Mouse (Mus musculus) urinary bladder, postnatal 36 days (tissue): Measurements from ENCODE around the gene Nif3l1.

Experiments used
- DNase-seq, 2 experiments: peaks; one replicate each; pipeline ENCODE4 v3.0.0; 2022; ENCODE audit warnings: low spot score in 2 of 2, mixed read lengths in 1 of 2

The Nif3l1 gene

DNA sequence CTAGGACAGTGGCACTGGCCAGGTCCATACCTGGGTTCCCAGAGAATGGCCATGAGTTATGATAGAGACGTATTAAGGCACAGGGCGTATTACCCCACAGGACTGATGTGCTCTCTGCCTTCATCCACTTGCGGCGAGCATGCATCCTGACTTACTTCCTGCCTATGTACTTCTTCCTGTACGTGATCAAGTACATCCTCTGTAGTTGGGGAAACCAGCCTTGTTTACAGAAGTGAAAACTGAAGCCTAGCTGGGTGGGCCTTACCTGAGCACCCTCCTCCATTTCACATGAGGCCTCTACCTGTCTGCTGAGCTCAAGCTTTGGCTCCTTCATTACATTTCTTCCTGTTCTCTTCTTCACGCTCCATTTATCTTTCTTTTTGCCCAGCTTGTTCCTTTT, 9.4 kb downstream of the Nif3l1 start:
- no peak for DNase-seq

DNA sequence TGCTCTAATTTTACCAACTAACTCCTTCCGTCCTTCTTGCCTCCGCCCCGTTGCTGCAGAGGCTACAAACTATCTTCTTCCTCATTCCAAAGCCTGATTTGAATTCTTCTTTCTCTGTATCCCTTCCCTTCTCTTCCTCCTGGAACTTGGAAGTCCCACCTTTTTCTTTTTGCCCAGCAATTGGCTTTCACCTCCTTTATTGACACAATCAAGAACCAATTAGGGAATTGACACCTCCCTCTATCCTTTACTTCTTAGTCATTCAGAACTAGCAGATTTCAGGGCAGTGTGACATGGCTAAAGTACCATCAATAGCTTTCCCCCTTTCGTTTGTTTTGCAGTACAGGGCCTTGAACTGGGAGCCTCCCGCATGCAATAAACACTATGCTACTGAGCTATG, 13.2 kb downstream of the Nif3l1 start:
- no peak for DNase-seq

DNA sequence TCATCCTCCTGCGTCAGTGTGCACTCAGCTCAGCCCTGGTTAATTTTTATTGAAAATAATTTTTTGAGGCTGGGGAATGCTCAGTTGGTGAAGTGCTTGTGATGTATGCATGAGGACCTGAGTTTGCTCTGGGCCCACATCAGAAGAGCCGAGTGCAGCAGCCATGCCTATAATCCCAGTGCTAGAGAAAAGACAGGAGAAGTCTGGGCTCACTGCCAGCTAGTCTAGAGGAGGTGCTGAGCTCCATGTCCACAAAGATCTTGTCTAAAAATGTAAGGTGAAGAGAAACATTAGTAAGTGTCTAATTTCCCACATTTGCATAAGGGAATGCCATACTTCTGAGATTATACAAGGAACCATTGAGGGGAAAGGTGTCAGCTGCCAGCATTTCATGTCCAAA, 13.9 kb downstream of the Nif3l1 start:
- DNase-seq: no peak

DNA sequence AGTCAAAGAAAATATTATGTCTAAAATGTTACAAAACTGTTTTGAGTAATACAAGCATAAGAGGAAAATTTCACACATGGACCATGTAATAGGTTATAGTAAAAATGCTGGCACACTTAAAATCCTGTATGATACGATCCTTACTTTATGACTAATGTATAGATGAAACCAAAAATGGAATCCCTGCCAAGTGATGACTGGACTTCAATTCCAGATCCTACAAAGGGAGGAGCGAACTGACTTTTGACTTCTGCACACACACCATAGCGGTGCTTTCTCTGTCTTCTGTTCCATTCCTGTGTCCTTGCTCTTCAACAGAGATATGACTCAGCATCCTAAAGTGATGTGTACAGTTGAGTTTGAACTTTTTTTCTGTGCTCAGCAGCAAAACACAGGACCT, 15.6 kb downstream of the Nif3l1 start:
- DNase-seq: no peak

DNA sequence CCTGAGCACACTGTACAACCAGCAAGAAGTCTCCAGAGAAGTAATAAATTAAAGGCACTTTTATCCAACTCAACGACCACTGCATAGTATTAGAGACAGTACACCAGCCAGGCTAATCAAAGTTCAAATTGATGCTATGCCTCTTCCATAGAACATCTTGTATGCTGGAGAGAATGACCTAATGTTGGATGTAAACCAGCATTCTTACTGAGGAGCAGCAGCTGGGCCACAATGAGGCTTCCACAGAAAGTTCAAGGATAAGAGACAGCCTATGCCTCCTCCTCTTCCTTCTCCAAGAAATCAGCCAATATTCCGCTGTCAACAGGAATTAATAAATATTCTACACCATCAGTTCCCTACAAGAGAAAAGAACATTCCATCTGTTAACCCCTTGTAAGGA, 19.0 kb downstream of the Nif3l1 start:
- no peak for DNase-seq

DNA sequence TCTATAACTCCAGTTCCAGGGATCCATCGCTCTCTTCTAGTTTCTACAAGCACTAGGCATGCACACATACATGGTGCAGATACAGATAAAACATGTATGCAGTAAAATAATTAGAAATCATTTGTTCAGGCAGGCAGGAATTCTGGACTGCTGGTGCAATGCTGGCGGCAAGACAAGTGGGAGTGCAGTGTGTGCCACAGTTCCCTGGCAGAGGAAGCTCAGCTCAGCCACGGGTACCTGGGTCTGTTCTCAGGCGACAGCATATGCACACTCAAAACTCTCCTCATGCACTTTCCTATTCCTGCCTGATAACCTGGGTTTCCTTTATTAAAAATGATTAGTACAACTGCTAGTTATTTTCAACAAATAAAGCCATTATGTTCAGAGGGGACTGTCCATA, 20.1 kb downstream of the Nif3l1 start:
- DNase-seq: no peak

DNA sequence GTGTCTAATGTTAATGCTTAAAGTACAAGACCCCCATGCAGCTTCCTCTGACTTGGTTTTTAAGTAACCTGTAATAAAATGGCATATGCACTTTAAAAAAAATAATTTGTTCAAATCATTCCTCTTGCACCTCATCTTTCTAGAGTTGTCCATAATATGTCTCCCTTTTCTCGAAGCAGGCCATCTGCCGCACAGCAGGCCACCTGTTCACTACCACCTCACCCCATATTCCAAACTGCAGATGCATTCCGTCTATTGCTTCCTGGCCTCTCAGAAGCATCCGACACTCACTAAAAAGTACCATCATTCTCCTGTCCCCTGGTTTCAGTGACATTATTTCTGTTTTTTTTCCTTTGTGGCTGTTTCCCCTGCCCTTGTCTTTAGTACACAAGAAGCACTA, 20.6 kb downstream of the Nif3l1 start:
- DNase-seq: no peak

DNA sequence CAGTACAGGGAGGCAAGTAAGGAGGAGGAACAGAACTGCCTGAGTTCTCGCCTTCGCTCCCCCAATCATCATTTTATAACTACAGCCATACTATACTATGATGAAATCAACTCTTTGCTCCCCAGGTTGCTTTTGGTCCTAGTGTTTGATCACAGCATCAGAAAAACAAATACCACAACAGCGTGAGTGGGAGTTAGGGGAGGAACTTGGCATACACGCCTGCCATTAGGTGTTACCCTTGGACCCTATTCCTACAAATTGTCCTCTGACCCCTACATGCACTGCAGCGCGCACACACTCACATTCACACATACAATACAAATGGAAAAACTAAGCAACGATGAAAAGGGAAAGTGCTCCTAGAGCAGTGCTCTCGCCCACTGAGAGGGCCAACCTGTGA, 30.7 kb downstream of the Nif3l1 start:
- no peak for DNase-seq

DNA sequence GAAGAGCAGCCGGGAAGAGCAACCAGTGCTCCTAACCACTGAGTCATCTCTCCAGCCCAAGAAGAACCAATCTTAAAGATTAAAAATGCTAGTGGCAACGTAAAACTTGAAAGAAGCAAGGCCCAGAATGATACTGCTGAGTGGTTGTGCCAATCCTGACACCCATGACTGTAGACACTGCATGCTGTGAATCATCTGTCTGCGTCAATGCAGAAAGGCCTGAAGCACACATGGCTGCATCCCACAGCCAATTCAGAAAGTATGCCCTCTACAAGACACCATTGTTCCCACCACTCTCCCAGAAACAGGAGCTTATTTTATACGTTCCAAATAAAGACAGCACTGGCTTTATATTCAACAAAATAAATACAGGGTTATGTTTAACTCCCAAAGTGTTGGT, 37.7 kb downstream of the Nif3l1 start:
- DNase-seq: no peak

DNA sequence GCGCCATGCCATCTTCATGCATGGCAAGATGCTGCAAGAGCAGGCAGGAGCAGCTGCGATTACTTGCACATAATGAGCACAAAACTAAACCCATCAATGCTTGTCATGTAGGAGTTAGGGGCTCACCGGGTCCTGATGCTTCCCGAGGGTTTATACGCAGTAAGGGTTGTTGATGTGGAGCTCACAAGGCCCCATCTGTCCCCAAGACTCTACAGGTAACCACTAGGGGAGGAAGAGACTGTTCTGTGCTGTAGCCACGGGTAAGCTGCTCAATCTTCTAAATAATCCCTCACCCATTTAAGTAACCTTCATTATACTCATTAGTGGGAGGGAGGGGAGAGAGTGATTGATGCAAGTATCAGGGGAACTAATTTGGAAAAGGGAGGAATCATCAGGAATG, 50.7 kb downstream of the Nif3l1 start:
- no peak for DNase-seq

DNA sequence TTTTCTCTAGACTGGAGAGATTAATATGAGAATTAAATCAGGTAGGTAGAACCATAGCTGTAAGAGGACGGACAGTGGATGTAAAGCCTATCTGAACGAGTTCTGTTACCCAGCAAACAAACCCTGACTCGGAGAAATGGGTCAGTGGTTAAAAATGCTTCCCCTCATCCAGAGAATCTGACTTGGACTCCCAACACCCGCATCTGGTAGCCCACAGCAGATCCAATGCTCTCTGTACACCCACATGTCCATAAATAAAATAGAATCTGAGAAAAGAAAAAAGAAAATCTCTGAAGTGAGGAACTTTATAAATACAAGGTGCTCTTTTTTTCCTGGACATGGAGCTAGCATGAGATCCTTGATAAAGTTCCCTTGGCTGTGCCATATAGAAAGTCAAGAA, 52.7 kb downstream of the Nif3l1 start:
- DNase-seq: no peak

DNA sequence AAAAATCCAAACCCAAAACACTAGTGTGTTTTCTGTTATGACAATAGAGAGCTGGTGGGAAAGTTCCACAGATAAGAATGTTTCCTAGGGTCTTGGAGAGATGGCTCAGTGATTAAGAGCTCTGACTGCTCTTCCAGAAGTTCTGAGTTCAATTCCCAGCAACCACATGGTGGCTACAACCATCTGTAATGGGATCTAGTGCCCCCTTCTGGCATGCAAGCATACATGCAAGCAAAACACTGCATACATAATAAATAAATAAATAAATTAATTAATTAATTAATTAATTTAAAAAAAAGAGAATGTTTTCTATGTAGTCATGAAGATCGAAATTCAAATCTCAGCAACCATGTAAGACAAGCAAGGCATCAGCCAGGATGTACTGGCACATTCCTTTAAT, 53.8 kb downstream of the Nif3l1 start:
- no peak for DNase-seq

DNA sequence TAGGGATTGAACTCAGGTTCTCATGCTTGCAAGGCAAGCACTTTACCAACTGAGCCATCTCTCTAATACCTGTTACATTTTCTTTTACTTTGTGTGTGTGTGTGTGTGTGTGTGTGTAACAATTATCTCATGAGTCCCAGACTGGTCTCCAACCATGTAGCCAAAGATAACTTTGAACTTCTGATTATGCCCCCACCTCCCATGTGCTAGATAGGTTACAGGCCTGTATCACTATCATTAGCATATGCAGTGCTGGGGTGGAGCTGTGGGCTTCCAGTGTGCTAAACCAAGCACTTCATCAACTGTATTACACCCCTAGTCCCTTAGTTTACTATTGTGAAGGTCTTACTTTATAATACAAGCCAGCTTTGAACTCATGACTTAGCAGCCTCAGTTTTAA, 58.2 kb downstream of the Nif3l1 start:
- no peak for DNase-seq

DNA sequence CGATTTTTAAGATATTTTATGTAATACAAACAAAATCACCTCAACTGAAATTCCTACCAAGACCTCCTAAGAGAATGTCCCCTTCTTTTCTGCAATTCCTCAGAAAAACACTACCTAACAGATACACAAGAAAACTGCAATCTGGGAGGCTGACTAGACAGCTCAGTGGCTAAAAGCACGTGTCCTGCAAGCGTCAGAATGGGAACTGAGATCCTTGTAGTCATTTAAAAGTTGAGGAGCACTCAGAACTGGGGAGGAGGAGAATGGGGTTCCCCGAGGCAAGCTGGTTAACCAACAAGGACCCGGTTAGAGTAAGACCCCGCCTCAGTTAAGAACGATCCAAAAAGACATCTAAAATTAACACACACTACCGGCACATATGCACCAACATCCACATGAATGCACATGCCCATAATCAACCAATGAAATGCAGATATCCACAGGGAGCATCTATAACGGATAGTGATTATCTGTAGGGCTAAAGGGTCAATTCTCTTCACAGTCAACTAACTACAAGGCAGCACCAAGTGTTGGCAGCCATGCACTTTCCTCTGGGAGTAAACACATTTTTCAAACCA, 58.9 kb downstream of the Nif3l1 start:
- no peak for DNase-seq

DNA sequence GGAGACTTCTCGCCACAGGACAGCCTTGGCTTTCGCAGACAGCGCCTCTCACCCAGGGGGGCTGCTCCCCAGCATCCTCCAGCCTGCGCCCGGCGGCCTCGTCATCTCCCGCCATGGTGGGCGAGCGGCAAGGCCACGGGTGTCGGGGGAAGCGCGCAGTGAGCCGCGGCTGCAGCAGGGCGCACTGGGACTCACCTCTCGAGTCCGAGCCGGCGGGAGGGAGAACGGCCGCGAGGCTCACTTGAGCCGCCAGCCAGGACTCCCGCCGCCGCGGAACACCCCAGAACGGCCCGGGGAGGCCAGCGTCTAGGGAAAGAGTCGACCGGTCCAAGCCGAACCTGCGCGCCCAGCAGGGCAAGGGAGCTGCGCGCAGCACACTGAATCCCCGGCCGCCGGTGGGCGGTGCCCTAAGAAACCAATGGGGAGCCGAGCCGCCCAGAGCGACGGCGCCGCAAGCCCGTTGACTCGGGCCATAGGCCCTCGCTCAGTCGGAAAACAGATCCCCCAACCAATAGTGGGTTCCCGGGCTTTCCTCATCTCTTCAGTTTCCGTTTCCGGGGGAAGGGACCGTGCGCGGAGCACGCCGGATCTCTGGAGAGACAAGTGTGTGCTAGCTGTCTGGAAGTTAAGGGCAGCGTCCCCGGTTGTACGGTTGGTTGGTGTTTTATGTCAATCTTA, 59.8 kb downstream of the Nif3l1 start, which contains the start of gene Orc2:
TSS of gene Orc2 (minus strand) at position 533 of the 678 bp plus-strand sequence.
- DNase-seq: peak; percentile 81 to 90

DNA sequence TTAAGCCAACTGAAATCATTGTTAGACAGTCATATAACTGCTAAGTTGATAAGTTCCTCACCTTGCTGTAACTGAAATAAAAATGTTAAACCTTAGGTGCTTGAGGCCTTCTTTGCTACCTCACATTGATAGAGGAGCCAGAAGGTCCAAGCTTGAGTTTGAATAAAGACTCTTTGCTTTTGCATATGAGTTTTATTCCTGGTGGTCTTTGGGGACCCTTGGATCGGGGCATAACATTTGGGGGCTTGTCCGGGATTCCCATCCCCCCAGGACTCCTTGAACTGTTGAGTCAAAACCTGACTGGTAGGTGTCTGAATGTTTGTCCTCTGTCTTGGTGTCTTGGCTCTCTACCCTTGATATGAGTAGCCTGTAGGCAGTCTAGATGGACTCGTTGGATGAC, 62.3 kb downstream of the Nif3l1 start:
- DNase-seq: no peak
